Mouse (Mus musculus) liver, embryonic 14.5 days (tissue): ENCODE data around the gene D1Pas1. TPM values are rescaled to one million over a fixed set of nuclear protein-coding genes. Genes with fewer than 3 reads are reported as not detected.

Experiments
- ATAC-seq: fragments of 200-750 bp; cut with Nextera tagmentation; 2 replicates; pipeline ENCODE4 v1.8.0; 2017; ENCODE audit warnings: moderate number of reproducible peaks, mild to moderate bottlenecking, moderate library complexity; ENCODE audit not compliant: insufficient read depth
- DNase-seq, 3 experiments: peaks; one replicate each; pipeline ENCODE4 v3.0.0-alpha.2; 2012 to 2013; ENCODE audit warnings: low read depth in 3 of 3, low spot score in 3 of 3
- H3K27ac ChIP-seq: fragments of 300-500 bp; sonication (generic); 2 replicates; pipeline ENCODE4 v1.5.1; 2014; ENCODE audit warnings: moderate library complexity, mild to moderate bottlenecking, control low read depth, inconsistent platforms
- H3K27me3 ChIP-seq: fragments of 300-500 bp; sonication (generic); 2 replicates; pipeline ENCODE4 v1.6.1; 2014; ENCODE audit warnings: mild to moderate bottlenecking, low read length, moderate library complexity; ENCODE audit not compliant: control insufficient read depth, insufficient read depth
- H3K36me3 ChIP-seq: fragments of 300-500 bp; sonication (generic); replicated peaks from 2 replicates; pipeline ENCODE4 v1.6.1; 2014; ENCODE audit warnings: low read depth; ENCODE audit not compliant: control insufficient read depth, insufficient read depth
- H3K4me1 ChIP-seq, 2 experiments: fragments of 200-500 bp in 1 of 2; fragments of 300-500 bp in 1 of 2; sonication (generic) in 1 of 2; replicated peaks; 2 replicates each; pipeline ENCODE4 v1.6.1; 2012 to 2014; ENCODE audit warnings: antibody characterized with exemption in 1 of 2, inconsistent platforms in 1 of 2, low read length in 1 of 2; ENCODE audit not compliant: control insufficient read depth in 2 of 2, insufficient read depth in 2 of 2
- H3K4me2 ChIP-seq: fragments of 300-500 bp; sonication (generic); 2 replicates; pipeline ENCODE4 v1.6.1; 2014; ENCODE audit warnings: low read depth, mild to moderate bottlenecking, control low read depth, moderate library complexity
- H3K4me3 ChIP-seq, 2 experiments: fragments of 200-500 bp in 1 of 2; fragments of 300-500 bp in 1 of 2; sonication (generic) in 1 of 2; 2 replicates each; pipeline ENCODE4 v1.5.1; 2012 to 2014; ENCODE audit warnings: low read depth in 2 of 2, low read length in 2 of 2, mild to moderate bottlenecking in 2 of 2, control low read depth in 1 of 2, inconsistent platforms in 1 of 2, moderate library complexity in 1 of 2; ENCODE audit not compliant: insufficient read depth in 1 of 2
- H3K9ac ChIP-seq: fragments of 300-500 bp; sonication (generic); replicated peaks from 2 replicates; pipeline ENCODE4 v1.6.1; 2014; ENCODE audit warnings: mild to moderate bottlenecking, control low read depth, moderate library complexity
- H3K9me3 ChIP-seq: fragments of 300-500 bp; sonication (generic); 2 replicates; pipeline ENCODE4 v1.6.1; 2016; ENCODE audit warnings: low read length, mixed read lengths; ENCODE audit not compliant: control insufficient read depth
- CTCF ChIP-seq: IDR thresholded peaks from 2 replicates; pipeline ENCODE4 v1.5.1; 2016; ENCODE audit warnings: antibody characterized with exemption, low read depth, control low read depth
- EP300 ChIP-seq: IDR thresholded peaks from 2 replicates; pipeline ENCODE4 v1.6.1; 2016; ENCODE audit warnings: antibody characterized with exemption, low read depth
- WGBS: fragments of 180-500 bp; shearing (Covaris S2); extraction: QIAGEN DNeasy Blood & Tissue Kit; methylation state at CpG from one replicate; pipeline ENCODE4 v1.1.7; 2014; ENCODE audit not compliant: insufficient replicate concordance; 5-methylcytosine and 5-hydroxymethylcytosine counted together
- polyA plus RNA-seq, 2 experiments: library from polyadenylated mRNA; depleted of rRNA in 1 of 2; stranded (reverse) in 1 of 2; unstranded in 1 of 2; fragments of >200 nt; fragmentation: Nextera tagmentation in 1 of 2; extraction: Ambion mirVana in 1 of 2; gene quantifications; 2 replicates each; pipeline versions ENCODE4 v1.2.1 to v1.2.3; 2012 to 2014

The D1Pas1 gene
- polyA plus RNA-seq, 2 experiments, result not detected

DNA sequence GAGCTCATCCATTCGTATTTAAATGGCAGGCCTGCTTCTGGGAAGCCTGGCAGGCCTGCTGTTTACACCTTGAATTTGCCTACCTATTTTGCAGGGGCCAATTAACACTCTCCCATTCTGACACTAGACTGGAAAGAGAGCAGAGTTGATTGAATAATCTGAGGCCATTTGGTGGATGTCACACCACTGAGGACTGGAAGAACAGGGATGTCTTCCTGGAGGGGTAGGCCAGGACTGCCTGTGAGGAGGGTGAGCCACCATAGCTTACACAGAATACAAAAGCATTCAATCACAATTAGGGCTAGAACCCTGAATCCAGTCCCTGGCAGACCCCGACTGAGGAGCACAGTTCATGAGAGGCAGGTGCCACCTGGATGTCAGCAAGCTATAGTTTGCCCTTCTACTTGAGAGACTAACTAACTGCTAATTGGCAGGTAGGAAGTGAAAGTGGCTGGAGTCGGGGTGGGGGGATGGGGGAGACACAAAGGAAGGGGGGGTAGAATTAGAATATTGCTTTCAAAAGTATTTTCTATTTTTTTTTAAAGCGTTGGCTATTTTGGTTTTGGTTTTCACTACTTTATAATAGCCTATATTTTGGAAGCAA, 9.8 kb downstream of the D1Pas1 start:
- Histone ChIP-seq H3K27ac (no peak overlapping the region), H3K27me3 (no peaks in the 10 kb centered on the region), H3K9me3 (no peaks in the 10 kb centered on the region), H3K4me2 (no peak overlapping the region), H3K4me3 (no peak overlapping the region), H3K36me3 (no peaks in the 10 kb centered on the region), H3K4me1 (no peaks in the 10 kb centered on the region), H3K9ac (no peak overlapping the region)
- ATAC-seq (no peak), DNase-seq (no peak)
- TF ChIP-seq EP300, result no peak
- TF ChIP-seq CTCF, result no peak
- WGBS, result 34% methylated on average over 4 of the region's 4 CpGs

DNA sequence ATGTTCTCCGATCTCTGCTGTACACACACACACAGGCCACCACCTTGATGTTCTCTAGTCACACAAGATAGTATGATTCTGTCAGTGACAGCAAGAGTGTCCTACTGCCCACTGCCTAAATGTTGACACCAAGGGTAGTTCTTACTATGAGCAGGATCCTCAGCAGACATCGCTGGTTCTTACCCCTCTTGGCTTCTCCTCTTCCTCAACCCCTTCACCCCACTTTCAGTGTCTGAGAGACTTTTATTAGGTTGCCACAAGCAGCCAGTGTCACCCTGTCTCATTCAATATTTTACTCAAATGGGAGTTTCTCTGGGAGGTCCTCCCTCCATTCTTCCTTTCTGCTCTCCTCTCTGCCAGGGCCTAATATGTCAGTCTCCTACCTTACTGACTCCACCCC, 10.6 kb downstream of the D1Pas1 start:
- no peak overlapping the region for H3K9ac ChIP-seq
- H3K27me3 ChIP-seq, result no peaks in the 10 kb centered on the region
- WGBS, result 71% methylated on average over 2 of the region's 2 CpGs
- H3K4me2 ChIP-seq, result no peak overlapping the region
- no peaks in the 10 kb centered on the region for H3K9me3 ChIP-seq
- no peak for DNase-seq
- H3K27ac ChIP-seq, result no peak overlapping the region
- H3K36me3 ChIP-seq, result no peaks in the 10 kb centered on the region
- TF ChIP-seq EP300 (no peak), CTCF (no peak)
- ATAC-seq, result no peak
- H3K4me1 ChIP-seq, result no peaks in the 10 kb centered on the region
- H3K4me3 ChIP-seq, result no peak overlapping the region

DNA sequence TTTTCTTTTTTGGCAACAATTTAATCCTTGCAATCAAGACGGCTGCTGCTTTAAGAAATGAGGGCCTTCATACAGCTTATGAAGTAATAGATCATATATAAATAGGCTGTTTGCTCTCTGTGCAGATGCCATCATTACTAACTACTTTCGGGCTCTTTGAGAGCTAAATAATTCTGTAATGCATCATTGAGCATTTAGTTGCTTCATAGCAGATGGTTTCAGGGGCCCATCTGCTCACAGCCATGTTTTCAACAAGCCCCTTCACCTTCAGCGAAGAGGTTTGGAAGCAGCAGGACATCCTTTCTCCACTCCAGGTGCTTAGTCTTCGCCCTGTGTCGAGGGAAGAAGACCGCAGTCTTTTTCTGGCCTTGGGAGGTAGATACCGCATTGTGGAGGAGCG, 12.2 kb downstream of the D1Pas1 start:
- 67% methylated on average over 8 of the region's 8 CpGs for WGBS

DNA sequence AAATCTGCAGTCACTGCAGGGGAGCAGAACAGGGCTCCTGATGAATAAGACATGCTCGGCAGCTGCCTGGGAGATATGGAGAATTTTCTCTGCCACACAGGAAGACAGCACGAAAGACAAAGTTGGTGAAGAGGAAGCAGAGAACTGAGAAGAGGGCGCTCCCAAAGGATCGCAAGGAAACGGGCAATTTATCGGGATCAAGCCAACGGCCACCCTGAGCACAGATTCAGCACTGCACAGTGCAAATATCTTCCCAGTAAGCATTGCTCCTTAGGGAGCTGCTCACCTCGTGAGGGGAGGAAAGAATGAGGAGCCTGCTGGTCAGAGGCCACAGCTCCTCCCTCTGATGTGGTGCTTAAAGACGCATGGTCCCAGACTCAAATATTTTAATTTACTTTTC, 13.3 kb downstream of the D1Pas1 start:
- Histone ChIP-seq H3K36me3 (no peaks in the 10 kb centered on the region), H3K27ac (no peak overlapping the region), H3K4me1 (no peaks in the 10 kb centered on the region), H3K9me3 (no peaks in the 10 kb centered on the region), H3K9ac (no peak overlapping the region), H3K4me3 (no peak overlapping the region), H3K4me2 (no peak overlapping the region), H3K27me3 (no peaks in the 10 kb centered on the region)
- WGBS, result 56% methylated on average over 9 of the region's 9 CpGs
- no peak for DNase-seq
- no peak for ATAC-seq
- TF ChIP-seq EP300 (no peak), CTCF (no peak)

More for the DNA sequence above, 12.2 kb downstream of the D1Pas1 start:
- no peaks in the 10 kb centered on the region for H3K36me3 ChIP-seq
- no peaks in the 10 kb centered on the region for H3K27me3 ChIP-seq
- no peaks in the 10 kb centered on the region for H3K4me1 ChIP-seq
- DNase-seq (no peak), ATAC-seq (no peak)
- H3K9ac ChIP-seq, result no peak overlapping the region
- H3K9me3 ChIP-seq, result no peaks in the 10 kb centered on the region
- H3K27ac ChIP-seq, result no peak overlapping the region
- no peak overlapping the region for H3K4me3 ChIP-seq
- TF ChIP-seq EP300 (no peak), CTCF (no peak)
- no peak overlapping the region for H3K4me2 ChIP-seq

DNA sequence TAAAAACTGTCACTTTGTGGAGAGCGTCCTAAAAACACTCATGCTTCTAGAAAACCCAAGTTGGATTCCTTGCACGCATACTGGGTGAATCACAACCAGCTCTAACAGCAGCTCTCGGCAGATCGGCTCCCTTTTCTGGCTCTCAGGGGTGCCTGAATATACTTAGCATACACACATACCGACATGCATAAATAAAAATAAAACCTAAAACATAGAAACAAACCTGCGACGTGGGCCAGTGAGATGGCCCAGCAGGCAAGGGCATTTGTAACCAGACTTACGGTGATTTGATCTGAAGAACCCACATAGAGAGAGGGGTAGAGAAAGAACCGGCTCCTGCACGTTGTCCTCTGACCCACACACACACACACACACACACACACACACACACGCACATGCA, 17.9 kb downstream of the D1Pas1 start:
- Histone ChIP-seq H3K9me3 (no peaks in the 10 kb centered on the region; the same call in 1 of the 2 replicates), H3K27me3 (no peaks in the 10 kb centered on the region), H3K36me3 (no peaks in the 10 kb centered on the region), H3K4me3 (no peak overlapping the region), H3K4me1 (no peaks in the 10 kb centered on the region), H3K4me2 (no peak overlapping the region), H3K9ac (no peak overlapping the region), H3K27ac (no peak overlapping the region)
- 79% methylated on average over 11 of the region's 11 CpGs for WGBS
- ATAC-seq (no peak), DNase-seq (no peak)
- TF ChIP-seq EP300, result no peak
- no peak for TF ChIP-seq CTCF
